Mouse (Mus musculus): ENCODE data around the gene Grpr.

- TF ChIP-seq POLR2AphosphoS2 (IDR thresholded peaks at IDR 0.05; ENCODE audit: insufficient read length, low read depth) (no peak), MYOG (IDR thresholded peaks at IDR 0.05; ENCODE audit: control insufficient read depth in 1 of 3, insufficient read depth in 1 of 3, insufficient read length in 2 of 3, low read depth in 2 of 3) (no peak)
Observed at GRCm38 (mm10) chrX:163518963-163519541, 30.4 kb downstream of the Grpr start.

Measured in myocyte (in vitro differentiated cells).